Mouse (Mus musculus) midbrain, embryonic 15.5 days (tissue): ENCODE data around the gene Zic4. TPM values are rescaled to one million over a fixed set of nuclear protein-coding genes. Genes with fewer than 3 reads are reported as not detected.

Source experiments
- ATAC-seq: fragments of 200-750 bp; cut with Nextera tagmentation; replicated peaks from 2 replicates; pipeline ENCODE4 v1.8.0; 2017; ENCODE audit warnings: moderate TSS enrichment
- H3K27ac ChIP-seq: fragments of 300-500 bp; sonication (generic); 2 replicates; pipeline ENCODE4 v1.5.1; 2015; ENCODE audit warnings: mild to moderate bottlenecking, inconsistent platforms
- H3K27me3 ChIP-seq: fragments of 300-500 bp; sonication (generic); replicated peaks from 2 replicates; pipeline ENCODE4 v1.6.1; 2015; ENCODE audit warnings: inconsistent platforms
- H3K36me3 ChIP-seq: fragments of 300-500 bp; sonication (generic); replicated peaks from 2 replicates; pipeline ENCODE4 v1.6.1; 2015; ENCODE audit warnings: inconsistent platforms
- H3K4me1 ChIP-seq: fragments of 300-500 bp; sonication (generic); 2 replicates; pipeline ENCODE4 v1.6.1; 2015; ENCODE audit warnings: inconsistent platforms
- H3K4me2 ChIP-seq: fragments of 300-500 bp; sonication (generic); 2 replicates; pipeline ENCODE4 v1.6.1; 2015; ENCODE audit warnings: inconsistent platforms, mild to moderate bottlenecking, moderate library complexity
- H3K4me3 ChIP-seq: fragments of 300-500 bp; sonication (generic); 2 replicates; pipeline ENCODE4 v1.5.1; 2015; ENCODE audit warnings: mild to moderate bottlenecking, inconsistent platforms
- H3K9ac ChIP-seq: fragments of 300-500 bp; sonication (generic); 2 replicates; pipeline ENCODE4 v1.6.1; 2015; ENCODE audit warnings: mild to moderate bottlenecking, inconsistent platforms
- H3K9me3 ChIP-seq: fragments of 300-500 bp; sonication (generic); 2 replicates; pipeline ENCODE4 v1.6.1; 2016; ENCODE audit warnings: inconsistent platforms
- WGBS: fragments of 180-500 bp; shearing (Covaris S2); methylation state at CpG from one replicate; pipeline ENCODE4 v1.1.7; 2015; ENCODE audit warnings: mixed read lengths; 5-methylcytosine and 5-hydroxymethylcytosine counted together
- polyA plus RNA-seq: library from polyadenylated mRNA; unstranded; fragments of >200 nt; fragmentation: Nextera tagmentation; extraction: Ambion mirVana; gene quantifications from 2 replicates; pipeline ENCODE4 v1.2.1, GENCODE M21; 2015

Gene Zic4
- polyA plus RNA-seq, 1 experiment from 2014 or later, result 59.1 TPM

GRCm38 (mm10) chr9:91399976-91400375, 37.8 kb downstream of the Zic4 start:
- H3K4me3 ChIP-seq, result no peak overlapping the region
- H3K27ac ChIP-seq, result no peak overlapping the region
- peaks cover 83% of the 10 kb centered on the region for H3K27me3 ChIP-seq
- WGBS, result 18% methylated on average over 7 of the region's 7 CpGs
- no peaks in the 10 kb centered on the region for H3K4me1 ChIP-seq
- H3K9ac ChIP-seq, result no peak overlapping the region
- no peak overlapping the region for H3K4me2 ChIP-seq
- no peaks in the 10 kb centered on the region for H3K36me3 ChIP-seq
- H3K9me3 ChIP-seq, result 0 out of 2 replicates have a peak, but pooled peaks cover 3% of the 10 kb centered on the region
- no peak for ATAC-seq

- no peak overlapping the region for H3K4me3 ChIP-seq
- H3K4me2 ChIP-seq, result no peak overlapping the region
- H3K36me3 ChIP-seq, result no peaks in the 10 kb centered on the region
- ATAC-seq, result no peak
- peaks cover 77% of the 10 kb centered on the region for H3K27me3 ChIP-seq
- H3K27ac ChIP-seq, result no peak overlapping the region
- H3K9me3 ChIP-seq, result 0 out of 2 replicates have a peak, but pooled peaks cover 3% of the 10 kb centered on the region
- WGBS, result 9% methylated on average over 8 of the region's 8 CpGs
- no peak overlapping the region for H3K9ac ChIP-seq
- H3K4me1 ChIP-seq, result no peaks in the 10 kb centered on the region
Measured at GRCm38 (mm10) chr9:91400482-91401093, 38.4 kb downstream of the Zic4 start.

GRCm38 (mm10) chr9:91401471-91401870, 39.3 kb downstream of the Zic4 start:
- H3K4me2 ChIP-seq, result no peak overlapping the region
- H3K36me3 ChIP-seq, result no peaks in the 10 kb centered on the region
- no peaks in the 10 kb centered on the region for H3K4me1 ChIP-seq
- no peak for ATAC-seq
- H3K27me3 ChIP-seq, result peaks cover 78% of the 10 kb centered on the region
- no peak overlapping the region for H3K4me3 ChIP-seq
- 9% methylated on average over 10 of the region's 10 CpGs for WGBS
- no peak overlapping the region for H3K27ac ChIP-seq
- H3K9ac ChIP-seq, result no peak overlapping the region
- 0 out of 2 replicates have a peak, but pooled peaks cover 3% of the 10 kb centered on the region for H3K9me3 ChIP-seq

GRCm38 (mm10) chr9:91404229-91404628, 42.0 kb downstream of the Zic4 start:
- Histone ChIP-seq H3K4me3 (no peak overlapping the region), H3K9me3 (0 out of 2 replicates have a peak, but pooled peaks cover 3% of the 10 kb centered on the region), H3K27me3 (peaks cover 66% of the 10 kb centered on the region), H3K4me2 (no peak overlapping the region), H3K27ac (0 out of 2 replicates have a peak overlapping the region, but pooled peaks have one; percentile 26), H3K9ac (no peak overlapping the region), H3K4me1 (no peaks in the 10 kb centered on the region), H3K36me3 (no peaks in the 10 kb centered on the region)
- no peak for ATAC-seq
- WGBS, result 5% methylated on average over 13 of the region's 13 CpGs

- WGBS, result under 1% methylated on average over 27 of the region's 27 CpGs
- 0 out of 2 replicates have a peak, but pooled peaks cover under 1% of the 10 kb centered on the region for H3K9me3 ChIP-seq
- no peak overlapping the region for H3K9ac ChIP-seq
- no peaks in the 10 kb centered on the region for H3K36me3 ChIP-seq
- peak overlapping the region; percentile 36 for H3K4me2 ChIP-seq
- ATAC-seq, result no peak
- no peaks in the 10 kb centered on the region for H3K4me1 ChIP-seq
- H3K27ac ChIP-seq, result peak overlapping the region; percentile 37
- H3K27me3 ChIP-seq, result peaks cover 58% of the 10 kb centered on the region
- H3K4me3 ChIP-seq, result peak overlapping the region; percentile 21
Measured at GRCm38 (mm10) chr9:91404905-91405752, 42.9 kb downstream of the Zic4 start.

GRCm38 (mm10) chr9:91405753-91406178, 43.6 kb downstream of the Zic4 start:
- Histone ChIP-seq H3K27me3 (peaks cover 58% of the 10 kb centered on the region), H3K9me3 (no peaks in the 10 kb centered on the region), H3K9ac (no peak overlapping the region), H3K4me2 (peak overlapping the region; percentile 36), H3K27ac (peak overlapping the region; percentile 40; the same call in 1 of the 2 replicates), H3K4me3 (peak overlapping the region; percentile 21), H3K4me1 (no peaks in the 10 kb centered on the region), H3K36me3 (no peaks in the 10 kb centered on the region)
- WGBS, result under 1% methylated on average over 16 of the region's 16 CpGs
- no peak for ATAC-seq

- H3K27me3 ChIP-seq, result peaks cover 58% of the 10 kb centered on the region
- H3K4me3 ChIP-seq, result peak overlapping the region; percentile 21
Measured at GRCm38 (mm10) chr9:91406258-91406763, 44.1 kb downstream of the Zic4 start.

GRCm38 (mm10) chr9:91409771-91410170, 47.6 kb downstream of the Zic4 start:
- Histone ChIP-seq H3K9me3 (no peaks in the 10 kb centered on the region), H3K9ac (no peak overlapping the region), H3K27me3 (peaks cover 36% of the 10 kb centered on the region), H3K4me3 (no peak overlapping the region), H3K4me1 (peaks cover 9% of the 10 kb centered on the region), H3K4me2 (no peak overlapping the region), H3K36me3 (no peaks in the 10 kb centered on the region), H3K27ac (no peak overlapping the region)
- ATAC-seq, result no peak
- 6% methylated on average over 3 of the region's 3 CpGs for WGBS

More at GRCm38 (mm10) chr9:91406258-91406763, 44.1 kb downstream of the Zic4 start:
- Histone ChIP-seq H3K4me2 (peak overlapping the region; percentile 36), H3K9me3 (no peaks in the 10 kb centered on the region), H3K4me1 (no peaks in the 10 kb centered on the region), H3K27ac (0 out of 2 replicates have a peak overlapping the region, but pooled peaks have one; percentile 40), H3K9ac (no peak overlapping the region), H3K36me3 (no peaks in the 10 kb centered on the region)
- WGBS, result under 1% methylated on average over 6 of the region's 6 CpGs
- no peak for ATAC-seq

- H3K4me3 ChIP-seq, result peak overlapping the region; percentile 22; the same call in 1 of the 2 replicates
- H3K4me1 ChIP-seq, result peaks cover 9% of the 10 kb centered on the region
- WGBS, result 0% methylated on average over 12 of the region's 12 CpGs
- no peaks in the 10 kb centered on the region for H3K9me3 ChIP-seq
- H3K27ac ChIP-seq, result peak overlapping the region; percentile 55
- peak; percentile 91 for ATAC-seq
- no peaks in the 10 kb centered on the region for H3K36me3 ChIP-seq
- H3K27me3 ChIP-seq, result peaks cover 58% of the 10 kb centered on the region
- H3K4me2 ChIP-seq, result peak overlapping the region; percentile 49
- H3K9ac ChIP-seq, result no peak overlapping the region
Measured at GRCm38 (mm10) chr9:91414007-91414661, 51.9 kb downstream of the Zic4 start.

GRCm38 (mm10) chr9:91420441-91420840, 58.2 kb downstream of the Zic4 start:
- Histone ChIP-seq H3K27ac (0 out of 2 replicates have a peak overlapping the region, but pooled peaks have one; percentile 30), H3K4me2 (peak overlapping the region; percentile 38), H3K9ac (no peak overlapping the region), H3K4me3 (peak overlapping the region; percentile 17), H3K4me1 (peaks cover 6% of the 10 kb centered on the region), H3K36me3 (no peaks in the 10 kb centered on the region), H3K9me3 (no peaks in the 10 kb centered on the region), H3K27me3 (peaks cover 55% of the 10 kb centered on the region)
- no peak for ATAC-seq
- WGBS, result 2% methylated on average over 18 of the region's 18 CpGs
